8 mouse cellular contexts compared by ENCODE assay signal in the genomic region with DNA sequence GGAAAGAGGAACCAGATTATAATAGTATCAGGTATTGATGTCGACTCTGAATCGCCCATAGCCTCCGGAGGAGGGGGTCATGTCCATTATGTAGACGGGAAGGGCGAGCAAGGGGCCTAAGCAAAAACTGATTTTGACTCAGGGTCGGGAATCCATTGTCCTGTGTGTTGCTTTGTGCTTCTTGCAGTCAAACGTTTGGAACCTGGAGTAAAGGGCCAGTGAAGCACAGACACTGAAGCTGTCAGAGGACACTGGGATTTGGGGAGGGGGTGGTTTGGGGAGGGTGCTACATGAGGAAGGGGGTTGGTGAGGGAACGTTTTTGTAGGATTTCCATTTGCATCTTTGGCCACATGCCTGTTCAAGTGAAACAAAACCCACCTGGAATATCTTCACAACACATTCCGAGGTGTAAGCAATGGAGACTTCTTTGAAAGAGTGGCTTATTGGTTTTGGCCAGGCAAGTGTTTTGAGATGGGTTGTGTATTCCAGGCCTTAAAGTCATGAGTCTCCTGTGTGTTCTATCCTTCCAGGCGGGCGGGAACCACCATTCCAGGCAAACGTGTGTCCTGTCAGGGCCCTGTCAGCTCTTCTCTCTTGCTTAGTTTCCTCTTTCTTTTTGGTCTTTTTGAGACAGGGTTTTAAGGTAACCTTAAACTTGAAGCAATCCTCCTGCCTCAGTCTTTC. TPM values are rescaled to one million over a fixed set of nuclear protein-coding genes. Genes with fewer than 3 reads are reported as not detected.
A peak's percentile ranks its signal among the peaks of the same experiment; 100 is the strongest.
DNase-seq lines count a peak whose midpoint lies in the region; ATAC-seq and TF ChIP-seq lines count a peak whose summit lies in the region.

No protein-coding gene starts in this region.

- 12% methylated on average over 12 of the region's 12 CpGs for WGBS in liver, adult 2 months
- 15% methylated on average over 12 of the region's 12 CpGs for WGBS in embryonic facial prominence, embryonic 11.5 days
- WGBS in hindbrain, postnatal 0 days: 20% methylated on average over 12 of the region's 12 CpGs

- H3K27me3 ChIP-seq in liver, adult 2 months (ENCODE audit: control insufficient read depth, insufficient read depth, low read length): no peaks in the 10 kb centered on the region
- H3K27me3 ChIP-seq in embryonic facial prominence, embryonic 11.5 days (ENCODE audit: control insufficient read depth, insufficient read depth, low read length): no peaks in the 10 kb centered on the region
- H3K27me3 ChIP-seq in hindbrain, postnatal 0 days (ENCODE audit: insufficient read depth, low read length): no peaks in the 10 kb centered on the region
- no peaks in the 10 kb centered on the region for H3K27me3 ChIP-seq in myocyte (ENCODE audit: control insufficient read depth, insufficient read depth, insufficient read length)

- TF ChIP-seq POLR2A in liver, adult 2 months (IDR thresholded peaks at IDR 0.05; ENCODE audit: extremely low read depth, insufficient read depth, low read length): no peak
- no peak for TF ChIP-seq POLR2A in myocyte (IDR thresholded peaks at IDR 0.05; ENCODE audit: insufficient read length, low read depth)

- peak overlapping the region; percentile 99 for H3K4me2 ChIP-seq in embryonic facial prominence, embryonic 11.5 days (ENCODE audit: low read depth, low read length)
- H3K4me2 ChIP-seq in hindbrain, postnatal 0 days (ENCODE audit: low read depth, low read length): peak overlapping the region; percentile 84
- peak overlapping the region; percentile 90 for H3K4me2 ChIP-seq in myocyte (ENCODE audit: low read depth)

- ATAC-seq in embryonic facial prominence, embryonic 11.5 days (replicated peaks; ENCODE audit: insufficient number of reproducible peaks, low FRiP score, low TSS enrichment, low read depth): no peak
- no peak for ATAC-seq in hindbrain, postnatal 0 days

- H3K27ac ChIP-seq in liver, adult 2 months (replicated peaks; ENCODE audit: insufficient read depth, low read depth, low read length): peak overlapping the region; percentile 69
- H3K27ac ChIP-seq in embryonic facial prominence, embryonic 11.5 days (replicated peaks; ENCODE audit: low read depth, low read length): no peak overlapping the region
- peak overlapping the region; percentile 76 for H3K27ac ChIP-seq in hindbrain, postnatal 0 days

- H3K4me1 ChIP-seq in liver, adult 2 months (ENCODE audit: control insufficient read depth, insufficient read depth, low read length): peaks cover 26% of the 10 kb centered on the region
- no peaks in the 10 kb centered on the region for H3K4me1 ChIP-seq in embryonic facial prominence, embryonic 11.5 days (ENCODE audit: control insufficient read depth, insufficient read depth, low read length)
- H3K4me1 ChIP-seq in hindbrain, postnatal 0 days (ENCODE audit: insufficient read depth, low read length): peaks cover 13% of the 10 kb centered on the region

- peak overlapping the region; percentile 88 for H3K9ac ChIP-seq in liver, adult 2 months (ENCODE audit: low read depth, low read length)
- H3K9ac ChIP-seq in embryonic facial prominence, embryonic 11.5 days (replicated peaks; ENCODE audit: low read length): no peak overlapping the region
- peak overlapping the region; percentile 59 for H3K9ac ChIP-seq in hindbrain, postnatal 0 days (replicated peaks; ENCODE audit: low read length)

- no peak for TF ChIP-seq CTCF in liver, adult 2 months (IDR thresholded peaks at IDR 0.05; ENCODE audit: low read depth, low read length)
- no peak for TF ChIP-seq CTCF in hindbrain, postnatal 0 days (IDR thresholded peaks at IDR 0.05; ENCODE audit: low read depth)

- peak overlapping the region; percentile 61 for H3K4me3 ChIP-seq in liver, adult 2 months (ENCODE audit: insufficient read depth, low read depth, low read length)
- peak overlapping the region; percentile 61 for H3K4me3 ChIP-seq in embryonic facial prominence, embryonic 11.5 days (ENCODE audit: low read depth, low read length)
- H3K4me3 ChIP-seq in hindbrain, postnatal 0 days (ENCODE audit: low read length): peak overlapping the region; percentile 64
- peak overlapping the region; percentile 77 for H3K4me3 ChIP-seq in myocyte

- H3K79me2 ChIP-seq in liver, adult 2 months (ENCODE audit: control insufficient read depth, insufficient read depth, low read length): peaks cover 18% of the 10 kb centered on the region; the same call in 1 of the 2 replicates
- H3K79me2 ChIP-seq in myocyte (ENCODE audit: control insufficient read depth, insufficient read depth): peaks cover 58% of the 10 kb centered on the region

- no peaks in the 10 kb centered on the region for H3K36me3 ChIP-seq in liver, adult 2 months (ENCODE audit: control insufficient read depth, insufficient read depth, low read length)
- no peaks in the 10 kb centered on the region for H3K36me3 ChIP-seq in embryonic facial prominence, embryonic 11.5 days (replicated peaks; ENCODE audit: control insufficient read depth, insufficient read depth, low read depth, low read length)
- no peaks in the 10 kb centered on the region for H3K36me3 ChIP-seq in hindbrain, postnatal 0 days (ENCODE audit: insufficient read depth, low read length)
- H3K36me3 ChIP-seq in myocyte (ENCODE audit: control insufficient read depth, insufficient read depth): no peaks in the 10 kb centered on the region

- peak; percentile 56 for DNase-seq in liver, adult 2 months (ENCODE audit: extremely low read depth, low read depth, low spot score)
- no peak for DNase-seq in liver
- no peak for DNase-seq in embryonic facial prominence, embryonic 11.5 days (ENCODE audit: low spot score)
- DNase-seq in hindbrain, postnatal 0 days (ENCODE audit: low spot score): peak; percentile 24
- DNase-seq in right cerebral cortex, postnatal 36 days (ENCODE audit: low spot score in 2 of 2): no peak
- DNase-seq in spleen, adult 12 weeks (ENCODE audit: low spot score): no peak
- no peak for DNase-seq in urinary bladder, postnatal 25 days (ENCODE audit: low spot score)

- H3K9me3 ChIP-seq in embryonic facial prominence, embryonic 11.5 days (replicated peaks; ENCODE audit: control insufficient read depth, low read length): no peaks in the 10 kb centered on the region
- no peaks in the 10 kb centered on the region for H3K9me3 ChIP-seq in hindbrain, postnatal 0 days (ENCODE audit: low read length)

- H3ac ChIP-seq in myocyte (ENCODE audit: control insufficient read depth, insufficient read length): peak overlapping the region; percentile 42

TF ChIP-seq in myocyte, 11 proteins besides CTCF, POLR2A, EP300 and RAD21:
- TF ChIP-seq MAX (IDR thresholded peaks at IDR 0.05; ENCODE audit: low read depth) (no peak), CEBPB (IDR thresholded peaks at IDR 0.05; ENCODE audit: insufficient read depth, poor library complexity, severe bottlenecking) (no peak), TCF12 (IDR thresholded peaks at IDR 0.05; ENCODE audit: insufficient read depth, poor library complexity, severe bottlenecking) (no peak), SRF (IDR thresholded peaks at IDR 0.05; ENCODE audit: control insufficient read depth, insufficient read length, low read depth) (no peak), TCF3 (IDR thresholded peaks at IDR 0.05; ENCODE audit: insufficient read length, low read depth) (no peak), E2F4 (IDR thresholded peaks at IDR 0.05; ENCODE audit: insufficient read depth) (no peak), REST (IDR thresholded peaks at IDR 0.05; ENCODE audit: insufficient read depth, insufficient read length) (no peak), MYOD1 (IDR thresholded peaks at IDR 0.05; ENCODE audit: control insufficient read depth in 1 of 3, insufficient read length in 2 of 3, low read depth in 2 of 3) (no peak), POLR2AphosphoS2 (IDR thresholded peaks at IDR 0.05; ENCODE audit: insufficient read length, low read depth) (no peak), MYOG (IDR thresholded peaks at IDR 0.05; ENCODE audit: control insufficient read depth in 1 of 3, insufficient read depth in 1 of 3, insufficient read length in 2 of 3, low read depth in 2 of 3) (no peak), USF1 (IDR thresholded peaks at IDR 0.05; ENCODE audit: low read depth) (no peak)

RNA-seq across cellular contexts. Expression of a gene that starts 1.2 kb away (rescaled TPM):
- total RNA-seq in liver, adult 2 months (2014; rRNA removed): 5.3 and 6.6 TPM in 2 replicates
- 8.3 and 10.3 TPM in 2 replicates for polyA plus RNA-seq in liver, adult 2 months (2012; rRNA removed)
- polyA plus RNA-seq in embryonic facial prominence, embryonic 11.5 days (2014; fragmentation: Nextera tagmentation; extraction: Ambion mirVana): 1.1 and 1.6 TPM in 2 replicates
- total RNA-seq in hindbrain, postnatal 0 days (2014; rRNA removed): 43.6 and 49.1 TPM in 2 replicates
- 8.5 and 9.3 TPM in 2 replicates for polyA plus RNA-seq in hindbrain, postnatal 0 days (2015; fragmentation: Nextera tagmentation; extraction: Ambion mirVana)
- 15.5 TPM for polyA plus RNA-seq in myocyte (2012; fragmentation: generic; extraction: Trizol)

RNA-seq across cellular contexts. Expression of a gene that starts 16.2 kb away (rescaled TPM):
- total RNA-seq in liver, adult 2 months (2014; rRNA removed): 1.9 TPM in 2 replicates
- not detected in 2 replicates for polyA plus RNA-seq in liver, adult 2 months (2012; rRNA removed)
- 0.24 and 0.31 TPM in 2 replicates for polyA plus RNA-seq in embryonic facial prominence, embryonic 11.5 days (2014; fragmentation: Nextera tagmentation; extraction: Ambion mirVana)
- 4.2 TPM in 1 of 2 replicates, not detected in the other for total RNA-seq in hindbrain, postnatal 0 days (2014; rRNA removed)
- not detected in 2 replicates for polyA plus RNA-seq in hindbrain, postnatal 0 days (2015; fragmentation: Nextera tagmentation; extraction: Ambion mirVana)
- not detected for polyA plus RNA-seq in myocyte (2012; fragmentation: generic; extraction: Trizol)

Comparison
In these comparisons a context has a peak if more than half of its experiments do, and no peak if none do; other contexts are left out.
1. DNase-seq: peak in liver, adult 2 months (single experiment) and hindbrain, postnatal 0 days (single experiment); none in liver (single experiment), embryonic facial prominence, embryonic 11.5 days (single experiment), right cerebral cortex, postnatal 36 days (0 of 2), spleen, adult 12 weeks (single experiment) and urinary bladder, postnatal 25 days (single experiment).
2. Peak in every context shown above with its lines, with median percentiles within 50 percentile points of each other: H3K4me3 ChIP-seq and H3K4me2 ChIP-seq.